Mouse (Mus musculus) left cerebral cortex, adult 2 months (tissue): Measurements from ENCODE around the gene Kcnb1. TPM values are rescaled to one million over a fixed set of nuclear protein-coding genes. Genes with fewer than 3 reads are reported as not detected.

ENCODE experiments used
- DNase-seq, 2 experiments: peaks; one replicate each; pipeline ENCODE4 v3.0.0; 2021 to 2022; ENCODE audit warnings: low spot score in 2 of 2, mixed read lengths in 1 of 2; ENCODE audit errors: extremely low spot score in 1 of 2
- H3K27ac ChIP-seq: fragments of 200-600 bp; 2 replicates; pipeline ENCODE4 v1.8.1; 2022
- H3K4me3 ChIP-seq: fragments of 200-600 bp; 2 replicates; pipeline ENCODE4 v1.8.1; 2022
- CTCF ChIP-seq: fragments of 200-600 bp; IDR thresholded peaks from 2 replicates; pipeline ENCODE4 v1.8.1; 2022; ENCODE audit warnings: antibody characterized with exemption, mild to moderate bottlenecking, moderate library complexity
- intact Hi-C: fragments of 180-260 bp; cut with DNase I; formaldehyde crosslinking; loops from one replicate; pipeline ENCODE4 v1.15.1; 2025
- total RNA-seq, 2 experiments: library from RNA; stranded (reverse); gene quantifications; 2 replicates each; pipeline ENCODE4 v1.2.3; 2021

Kcnb1 gene
- total RNA-seq, 2 experiments from 2014 or later: 230 to 237 TPM

- peak overlapping the region; percentile 97 for H3K4me3 ChIP-seq
- peak overlapping the region; percentile 96 for H3K27ac ChIP-seq
- peak; percentile 87 to 89 for DNase-seq
- no peak for TF ChIP-seq CTCF
- intact Hi-C loops: loop anchor here (5.0 kb wide), 2 partner anchors 125 to 430 kb away; partner anchors contain the start of genes Rnf114 and Spata2
Measured at GRCm38 (mm10) chr2:167062497-167062911, 127.5 kb downstream of the Kcnb1 start.

- peak overlapping the region; percentile 97 for H3K4me3 ChIP-seq
- DNase-seq: no peak
- no peak for TF ChIP-seq CTCF
- intact Hi-C loops: loop anchor here (5.0 kb wide), 2 partner anchors 126 to 431 kb away; partner anchors contain the start of genes Rnf114 and Spata2
- peak overlapping the region; percentile 96 for H3K27ac ChIP-seq
Measured at GRCm38 (mm10) chr2:167061381-167062034, 128.4 kb downstream of the Kcnb1 start.

- Histone ChIP-seq H3K27ac (peak overlapping the region; percentile 96), H3K4me3 (peak overlapping the region; percentile 97)
- intact Hi-C loops: loop anchor here (5.0 kb wide), 2 partner anchors 127 to 432 kb away; partner anchors contain the start of genes Rnf114 and Spata2
- peak in 1 of 2 experiments; percentile 46 for DNase-seq
- no peak for TF ChIP-seq CTCF
Measured at GRCm38 (mm10) chr2:167060761-167061160, 129.2 kb downstream of the Kcnb1 start.

- no peak for DNase-seq
- no peak for TF ChIP-seq CTCF
- intact Hi-C loops: loop anchor here (5.0 kb wide), 2 partner anchors 127 to 432 kb away; partner anchors contain the start of genes Rnf114 and Spata2
- Histone ChIP-seq H3K27ac (peak overlapping the region; percentile 73), H3K4me3 (peak overlapping the region; percentile 26)
Measured at GRCm38 (mm10) chr2:167060360-167060759, 129.6 kb downstream of the Kcnb1 start.

GRCm38 (mm10) chr2:167059960-167060359, 130.0 kb downstream of the Kcnb1 start:
- Histone ChIP-seq H3K4me3 (peak overlapping the region; percentile 26), H3K27ac (peak overlapping the region; percentile 73)
- intact Hi-C loops: loop anchor here (5.0 kb wide), 3 partner anchors 43 to 432 kb away; partner anchors contain the start of genes Ddx27, Rnf114 and Spata2
- DNase-seq: no peak
- TF ChIP-seq CTCF: no peak

- Histone ChIP-seq H3K27ac (no peak overlapping the region), H3K4me3 (no peak overlapping the region)
- no peak for TF ChIP-seq CTCF
- intact Hi-C loops: loop anchor here (5.0 kb wide), 1 partner anchor 42 kb away; the partner anchor contains the start of gene Ddx27
- DNase-seq: no peak
Measured at GRCm38 (mm10) chr2:167059536-167059935, 130.4 kb downstream of the Kcnb1 start.

- DNase-seq: no peak
- Histone ChIP-seq H3K27ac (no peak overlapping the region), H3K4me3 (no peak overlapping the region)
- TF ChIP-seq CTCF: no peak
- intact Hi-C loops: loop anchor here (5.0 kb wide), 1 partner anchor 42 kb away; the partner anchor contains the start of gene Ddx27
Measured at GRCm38 (mm10) chr2:167058814-167059387, 131.1 kb downstream of the Kcnb1 start.

GRCm38 (mm10) chr2:167058201-167058600, 131.8 kb downstream of the Kcnb1 start:
- no peak for TF ChIP-seq CTCF
- intact Hi-C loops: loop anchor here (5.0 kb wide), 1 partner anchor 41 kb away; the partner anchor contains the start of gene Ddx27
- no peak overlapping the region for H3K4me3 ChIP-seq
- DNase-seq: no peak
- H3K27ac ChIP-seq: no peak overlapping the region

- no peak overlapping the region for H3K4me3 ChIP-seq
- no peak for DNase-seq
- no peak overlapping the region for H3K27ac ChIP-seq
- intact Hi-C loops: loop anchor here (5.0 kb wide), 1 partner anchor 40 kb away; the partner anchor contains the start of gene Ddx27
- TF ChIP-seq CTCF: no peak
Measured at GRCm38 (mm10) chr2:167056942-167057323, 133.0 kb downstream of the Kcnb1 start.

- no peak for DNase-seq
- Histone ChIP-seq H3K27ac (no peak overlapping the region), H3K4me3 (no peak overlapping the region)
- TF ChIP-seq CTCF: no peak
- intact Hi-C loops: loop anchor here (5.0 kb wide), 1 partner anchor 39 kb away; the partner anchor contains the start of gene Ddx27
Measured at GRCm38 (mm10) chr2:167056210-167056941, 133.6 kb downstream of the Kcnb1 start.

GRCm38 (mm10) chr2:167055386-167055785, 134.6 kb downstream of the Kcnb1 start:
- TF ChIP-seq CTCF: no peak
- intact Hi-C loops: loop anchor here (5.0 kb wide), 1 partner anchor 38 kb away; the partner anchor contains the start of gene Ddx27
- Histone ChIP-seq H3K4me3 (no peak overlapping the region), H3K27ac (no peak overlapping the region)
- no peak for DNase-seq
